Mouse (Mus musculus): ENCODE data around the gene Mtfr1l. TPM values are rescaled to one million over a fixed set of nuclear protein-coding genes. Genes with fewer than 3 reads are reported as not detected.
"Not testable (repeated sequence)": the region's sequence is repeated elsewhere in the genome, so short reads cannot be mapped to it uniquely, and the experiment has no call there.

The Mtfr1l gene
- total RNA-seq, 2 experiments from 2014 or later = 82.0 to 86.7 TPM

- DNase-seq (ENCODE audit: low spot score in 2 of 2) = not testable (repeated sequence)
Measured at GRCm38 (mm10) chr4:134494161-134494560, 41.0 kb downstream of the Mtfr1l start.

DNA sequence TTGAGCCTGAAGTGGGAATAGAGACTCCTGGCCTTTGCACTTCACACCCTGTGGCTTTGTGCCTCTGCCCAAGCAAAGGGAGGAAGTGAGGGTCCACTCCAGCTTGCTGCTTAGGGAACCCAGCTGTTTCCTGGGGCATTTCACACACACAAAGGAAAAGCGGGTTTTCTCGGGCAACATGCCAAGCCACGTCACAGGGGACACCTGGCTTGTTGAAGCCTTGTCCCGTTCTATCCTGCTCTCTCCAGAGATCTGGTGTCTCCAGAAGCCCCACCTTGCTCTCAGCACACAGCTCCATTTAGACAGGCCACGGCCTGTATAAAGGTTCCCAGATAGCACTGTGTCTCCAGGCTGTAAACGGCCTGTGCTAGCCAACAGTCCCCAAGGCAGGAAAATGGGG, 43.5 kb downstream of the Mtfr1l start:
- DNase-seq (ENCODE audit: low spot score in 2 of 2) = no peak

- no peak for DNase-seq (ENCODE audit: low spot score in 2 of 2)
Measured at GRCm38 (mm10) chr4:134489986-134490665, 45.1 kb downstream of the Mtfr1l start.

DNA sequence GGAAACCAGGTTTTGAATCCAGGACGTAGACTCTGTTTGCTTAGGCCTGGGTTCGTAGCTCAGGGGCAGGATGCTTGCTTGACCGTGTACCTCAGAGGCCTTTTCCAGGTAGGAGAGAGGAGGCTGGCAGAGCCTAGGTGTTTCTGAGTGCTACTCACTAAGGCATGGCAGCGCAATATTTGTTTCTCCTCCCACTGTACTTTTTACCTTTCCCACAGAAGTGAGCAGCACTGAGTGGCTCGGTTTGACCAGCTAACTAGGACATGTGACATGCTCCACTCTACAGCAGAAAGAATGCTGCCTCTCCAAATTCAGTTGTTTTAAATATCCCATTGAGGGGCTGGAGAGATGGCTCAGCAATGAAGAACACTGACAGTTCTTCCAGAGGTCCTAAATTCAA, 47.0 kb downstream of the Mtfr1l start:
- no peak for DNase-seq (ENCODE audit: low spot score in 2 of 2)

GRCm38 (mm10) chr4:134485151-134485900, 49.9 kb downstream of the Mtfr1l start:
- no peak for DNase-seq (ENCODE audit: low spot score in 2 of 2)

DNA sequence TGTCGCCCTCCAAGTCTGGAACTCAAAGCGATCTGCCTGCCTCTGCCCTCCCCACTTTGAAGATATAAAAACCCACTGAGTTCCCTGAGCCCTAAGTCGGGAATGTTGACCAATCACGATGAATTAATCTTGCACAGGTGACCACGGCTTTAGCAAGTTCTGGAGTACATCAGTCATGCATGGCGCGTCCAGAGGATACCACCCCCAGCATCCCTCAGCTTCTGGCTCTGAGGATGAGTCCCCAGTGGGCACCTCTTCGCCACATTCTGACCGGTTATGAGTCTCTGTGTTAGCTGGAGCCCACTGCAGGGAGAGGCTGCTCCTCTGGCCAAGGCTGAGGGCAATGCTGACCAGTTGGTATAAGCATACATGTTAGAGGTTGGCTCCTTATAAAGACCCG, 51.0 kb downstream of the Mtfr1l start:
- no peak for DNase-seq (ENCODE audit: low spot score in 2 of 2)

DNA sequence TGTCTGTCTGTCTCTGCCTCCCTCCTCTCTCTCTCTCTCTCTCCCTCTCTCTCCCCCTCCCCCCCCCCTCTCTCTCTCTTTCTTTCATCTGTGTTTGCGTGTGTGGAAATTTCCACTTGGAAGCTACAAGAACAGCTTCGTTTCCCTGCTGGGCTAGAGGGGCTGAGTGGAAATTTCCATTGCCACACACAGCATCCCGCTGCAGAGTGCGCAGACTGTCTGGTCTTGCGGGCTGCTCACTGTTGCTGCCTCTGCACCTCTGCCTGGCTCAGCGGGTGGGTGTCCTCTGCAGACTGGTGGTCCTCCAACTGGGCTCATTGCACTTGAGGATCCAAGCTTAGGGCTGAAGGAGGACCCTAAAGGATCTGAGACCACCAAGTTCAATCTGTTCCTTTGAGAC, 51.5 kb downstream of the Mtfr1l start:
- no peak for DNase-seq (ENCODE audit: low spot score in 2 of 2)

DNA sequence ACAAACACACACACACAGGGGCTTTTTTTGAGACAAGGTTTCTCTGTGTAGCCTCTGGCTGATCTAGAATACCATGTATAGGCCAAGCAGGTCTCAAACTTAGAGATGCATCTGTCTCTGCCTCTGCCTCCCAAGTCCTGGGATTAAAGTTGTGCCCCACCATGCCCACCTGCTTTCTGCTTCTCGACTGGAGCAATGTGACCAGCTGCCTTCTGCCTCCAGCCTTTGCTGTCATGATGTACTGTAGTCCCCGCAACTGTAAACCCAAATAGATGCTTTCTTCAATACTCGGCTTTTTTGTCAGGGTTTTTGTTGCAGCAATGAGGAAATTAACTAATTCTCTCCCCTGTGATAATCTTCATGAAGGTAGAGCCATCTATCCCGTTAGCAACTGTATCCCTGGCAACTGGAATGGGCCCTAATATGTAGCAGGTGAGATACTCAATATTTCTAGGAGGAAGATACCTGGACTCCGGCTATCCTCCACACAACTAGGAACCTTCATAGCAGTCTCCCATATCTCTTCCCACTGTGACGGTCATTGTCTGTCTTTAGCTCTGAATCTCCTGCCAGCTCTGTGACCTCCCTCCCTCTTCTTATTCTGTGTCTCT, 52.0 kb downstream of the Mtfr1l start:
- no peak for DNase-seq (ENCODE audit: low spot score in 2 of 2)

DNA sequence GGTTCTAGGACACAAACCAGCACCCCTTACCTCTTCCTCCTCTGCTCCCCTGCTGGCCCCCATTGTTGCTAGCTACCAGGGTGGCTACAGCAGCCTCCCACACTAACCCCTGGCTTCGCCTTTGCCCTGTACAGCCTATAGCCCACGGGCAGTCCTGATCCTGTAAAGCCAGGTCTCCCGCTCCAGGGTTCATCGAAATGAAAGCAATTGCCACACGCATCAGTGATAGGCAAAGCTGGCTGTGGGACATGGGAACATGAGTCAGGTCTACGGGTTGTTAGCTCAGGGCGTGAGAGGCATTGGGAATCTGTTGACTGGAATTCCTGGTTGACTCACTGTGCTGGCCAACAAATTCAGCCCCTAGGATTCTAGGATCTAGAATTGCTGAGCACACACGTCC, 52.7 kb downstream of the Mtfr1l start:
- DNase-seq (ENCODE audit: low spot score in 2 of 2) = no peak

DNA sequence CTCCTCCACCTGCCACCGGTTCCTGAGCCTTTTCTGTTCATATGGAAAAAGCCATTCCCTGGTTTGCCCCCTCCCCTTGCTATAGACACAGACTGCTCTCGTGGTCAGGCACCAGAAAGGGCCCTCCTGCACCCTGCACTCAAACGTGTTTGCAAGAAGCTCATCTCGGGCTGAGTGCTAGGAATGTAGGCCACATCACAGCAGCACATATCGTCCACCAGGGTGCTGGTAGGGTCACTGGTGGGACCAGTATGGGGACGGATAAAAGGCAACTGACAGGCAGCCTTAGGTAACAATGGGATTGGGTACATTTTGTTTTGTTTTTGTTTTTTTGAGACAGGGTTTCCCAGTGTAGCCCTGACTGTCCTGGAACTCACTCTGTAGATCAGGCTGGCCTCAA, 53.9 kb downstream of the Mtfr1l start:
- no peak for DNase-seq (ENCODE audit: low spot score in 2 of 2)

DNA sequence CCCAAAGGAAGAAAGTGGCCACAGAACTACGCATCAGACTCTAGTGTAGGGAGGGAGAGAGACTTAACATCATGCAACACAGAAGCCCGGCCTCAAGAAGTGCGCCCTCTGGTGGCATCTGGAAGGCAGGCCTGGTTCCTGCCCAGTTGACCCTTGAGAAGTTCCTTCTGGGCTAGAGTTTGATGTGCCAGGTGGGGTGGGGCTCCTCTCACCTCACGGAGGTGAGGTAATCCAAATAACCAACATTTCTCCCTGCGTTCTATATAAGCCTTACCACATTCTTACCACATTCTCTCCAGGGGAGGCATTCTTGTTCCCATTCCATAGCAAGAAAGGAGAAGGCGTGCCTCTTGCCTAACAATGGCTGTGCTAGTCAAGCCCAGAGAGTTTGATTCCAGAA, 54.3 kb downstream of the Mtfr1l start:
- peak; percentile 80 to 82 for DNase-seq (ENCODE audit: low spot score in 2 of 2)

GRCm38 (mm10) chr4:134479839-134480238, 55.3 kb downstream of the Mtfr1l start:
- no peak for DNase-seq (ENCODE audit: low spot score in 2 of 2)

GRCm38 (mm10) chr4:134478031-134478430, 57.2 kb downstream of the Mtfr1l start:
- DNase-seq (ENCODE audit: low spot score in 2 of 2) = peak; percentile 97 to 98

GRCm38 (mm10) chr4:134476899-134477298, 58.3 kb downstream of the Mtfr1l start:
- DNase-seq (ENCODE audit: low spot score in 2 of 2) = no peak

Small RNA genes within 50 kb of the gene (microRNA-seq; reads per million reads assigned to microRNA genes)
- gene Mir6403 = 0 reads per million in 2 experiments

Other genes starting within 250 kb of the Mtfr1l start
- gene Pdik1l, start 247.5 kb downstream of the Mtfr1l start, total RNA-seq (2021) = 10 to 100 TPM; 18.6 to 24.4 TPM
- under 1 TPM; 0.25 to 0.71 TPM for gene Trim63, start 220.3 kb downstream of the Mtfr1l start, total RNA-seq (2021)
- gene Slc30a2, start 192.2 kb downstream of the Mtfr1l start, total RNA-seq (2021) = not detected
- 10 to 100 TPM; 26.2 to 27.5 TPM for gene Extl1, start 151.5 kb downstream of the Mtfr1l start, total RNA-seq (2021)
- gene Pafah2, start 139.1 kb downstream of the Mtfr1l start, total RNA-seq (2021) = 10 to 100 TPM; 11.5 to 13.1 TPM
- gene Stmn1, start 67.1 kb downstream of the Mtfr1l start, total RNA-seq (2021) = 1,000 to 10,000 TPM; 1,050 to 1,137 TPM
- 10 to 100 TPM; 50.0 to 51.9 TPM for gene Paqr7, start 38.7 kb downstream of the Mtfr1l start, total RNA-seq (2021)
- under 1 TPM; 0.48 to 0.78 TPM for gene Aunip, start 24.4 kb downstream of the Mtfr1l start, total RNA-seq (2021)
- gene Selenon, start 16.8 kb upstream of the Mtfr1l start, total RNA-seq (2021) = 10 to 100 TPM; 16.9 TPM
- 10 to 100 TPM; 14.2 to 16.3 TPM for gene Man1c1, start 168.9 kb upstream of the Mtfr1l start, total RNA-seq (2021)
- gene Ldlrap1, start 232.6 kb upstream of the Mtfr1l start, total RNA-seq (2021) = 1 to 10 TPM; 2.7 to 3.2 TPM

Measured in layer of hippocampus, postnatal 10 days (tissue).